Mouse (Mus musculus) forebrain, embryonic 10.5 days (tissue): Measurements from ENCODE around the gene Fut11. TPM values are rescaled to one million over a fixed set of nuclear protein-coding genes. Genes with fewer than 3 reads are reported as not detected.
A peak's percentile ranks its signal among the peaks of the same experiment; 100 is the strongest.
"Not testable (repeated sequence)": the region's sequence is repeated elsewhere in the genome, so short reads cannot be mapped to it uniquely, and the experiment has no call there.

ENCODE experiments used
- DNase-seq: peaks from one replicate; pipeline ENCODE4 v3.0.0-alpha.2; 2017; ENCODE audit warnings: low spot score; ENCODE audit errors: extremely low spot score
- H3K27ac ChIP-seq: fragments of 300-500 bp; sonication (generic); 2 replicates; pipeline ENCODE4 v1.5.1; 2016; ENCODE audit warnings: mild to moderate bottlenecking
- H3K27me3 ChIP-seq: fragments of 300-500 bp; sonication (generic); 2 replicates; pipeline ENCODE4 v1.6.1; 2016; ENCODE audit warnings: mild to moderate bottlenecking; ENCODE audit not compliant: poor library complexity, severe bottlenecking
- H3K36me3 ChIP-seq: fragments of 300-500 bp; sonication (generic); replicated peaks from 2 replicates; pipeline ENCODE4 v1.6.1; 2016; ENCODE audit warnings: mild to moderate bottlenecking, moderate library complexity
- H3K4me1 ChIP-seq: fragments of 300-500 bp; sonication (generic); 2 replicates; pipeline ENCODE4 v1.6.1; 2016
- H3K4me3 ChIP-seq: fragments of 300-500 bp; sonication (generic); 2 replicates; pipeline ENCODE4 v1.5.1; 2016; ENCODE audit warnings: mild to moderate bottlenecking, moderate library complexity
- H3K9me3 ChIP-seq: fragments of 300-500 bp; sonication (generic); 2 replicates; pipeline ENCODE4 v1.6.1; 2016; ENCODE audit warnings: mild to moderate bottlenecking, moderate library complexity
- WGBS: fragments of 180-500 bp; shearing (Covaris S2); methylation state at CpG from one replicate; pipeline ENCODE4 v1.1.7; 2016; 5-methylcytosine and 5-hydroxymethylcytosine counted together
- polyA plus RNA-seq: library from polyadenylated mRNA; unstranded; fragments of >200 nt; fragmentation: Nextera tagmentation; extraction: Ambion mirVana; gene quantifications from 2 replicates; pipeline ENCODE4 v1.2.1, GENCODE M21; 2016

Fut11 gene
- polyA plus RNA-seq, 1 experiment from 2014 or later: 15.7 TPM

DNA sequence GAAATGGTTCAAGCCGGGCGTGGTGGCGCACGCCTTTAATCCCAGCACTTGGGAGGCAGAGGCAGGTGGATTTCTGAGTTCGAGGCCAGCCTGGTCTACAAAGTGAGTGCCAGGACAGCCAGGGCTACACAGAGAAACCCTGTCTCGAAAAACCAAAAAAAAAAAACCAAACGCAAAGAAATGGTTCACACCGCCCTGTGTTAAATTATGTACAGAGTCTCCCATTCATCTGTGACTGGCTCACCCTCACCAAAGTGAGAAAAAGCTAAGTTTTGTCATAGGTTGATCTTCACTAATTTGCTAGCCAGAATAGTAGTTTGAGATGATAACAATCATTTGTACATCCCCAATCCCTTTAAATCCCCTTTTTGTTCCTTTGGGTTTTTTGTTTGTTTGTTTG lies 8.7 kb downstream of the Fut11 start:
- Histone ChIP-seq H3K36me3 (peaks cover 37% of the 10 kb centered on the region), H3K27ac (peak overlapping the region; percentile 97), H3K4me1 (peaks cover 43% of the 10 kb centered on the region), H3K4me3 (peak overlapping the region; percentile 84)
- not testable (repeated sequence) for H3K9me3 ChIP-seq, H3K27me3 ChIP-seq, DNase-seq
- WGBS: 12% methylated on average over 8 of the region's 8 CpGs

DNA sequence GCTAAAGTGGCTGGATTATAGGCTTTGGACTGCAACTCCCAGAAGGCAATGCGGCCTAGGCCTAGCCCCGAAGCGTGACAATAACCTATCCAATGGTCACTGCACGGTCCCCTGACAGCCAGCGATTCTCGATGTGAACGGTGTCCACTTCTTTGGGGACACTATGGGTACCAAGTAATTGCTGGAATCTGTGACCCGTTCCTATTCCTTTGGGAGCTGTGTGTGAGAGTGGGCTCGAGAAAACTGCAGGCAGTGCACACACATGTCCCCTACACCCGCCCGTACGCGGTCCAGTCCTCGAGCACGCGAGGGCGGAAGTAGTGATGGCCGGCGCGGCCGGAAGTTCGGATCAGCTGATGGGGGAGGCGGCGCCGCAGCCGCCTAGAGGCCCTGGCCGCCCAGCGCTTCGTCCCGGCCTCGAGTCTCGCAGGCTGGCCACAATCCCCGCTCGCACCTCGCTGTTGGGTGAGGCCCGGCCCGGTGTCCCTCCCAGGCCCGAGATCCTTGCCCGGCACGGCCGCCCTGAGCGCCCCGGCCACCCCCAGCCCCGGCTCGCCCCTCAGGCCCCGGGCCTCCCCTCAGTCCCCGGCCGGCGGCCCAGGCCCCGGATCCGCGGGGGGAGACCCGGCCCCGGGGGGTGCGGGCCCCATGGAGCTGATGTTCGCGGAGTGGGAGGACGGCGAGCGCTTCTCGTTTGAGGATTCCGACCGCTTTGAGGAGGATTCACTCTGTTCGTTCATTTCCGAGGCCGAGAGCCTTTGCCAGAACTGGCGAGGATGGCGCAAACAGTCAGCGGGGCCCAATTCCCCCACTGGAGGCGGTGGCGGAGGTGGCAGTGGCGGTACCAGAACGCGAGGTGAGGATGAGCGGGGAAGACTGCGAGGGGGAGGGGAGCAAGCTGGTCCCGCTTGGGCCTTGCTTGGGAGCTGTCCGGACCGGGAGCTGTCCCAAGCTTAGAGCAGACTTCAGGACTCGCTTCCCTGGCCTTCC lies 12.7 kb downstream of the Fut11 start, which contains the start of gene Zswim8:
TSS of gene Zswim8 (plus strand) at position 352 of the 990 bp plus-strand sequence.
- peaks cover 36% of the 10 kb centered on the region for H3K4me1 ChIP-seq
- H3K27me3 ChIP-seq: no peaks in the 10 kb centered on the region
- H3K9me3 ChIP-seq: no peaks in the 10 kb centered on the region
- under 1% methylated on average over 80 of the region's 80 CpGs for WGBS
- peak within 1 kb of the TSS; percentile 94 for H3K27ac ChIP-seq
- DNase-seq: peak; percentile 91
- peaks cover 46% of the 10 kb centered on the region for H3K36me3 ChIP-seq
- peak within 1 kb of the TSS; percentile 100 for H3K4me3 ChIP-seq

DNA sequence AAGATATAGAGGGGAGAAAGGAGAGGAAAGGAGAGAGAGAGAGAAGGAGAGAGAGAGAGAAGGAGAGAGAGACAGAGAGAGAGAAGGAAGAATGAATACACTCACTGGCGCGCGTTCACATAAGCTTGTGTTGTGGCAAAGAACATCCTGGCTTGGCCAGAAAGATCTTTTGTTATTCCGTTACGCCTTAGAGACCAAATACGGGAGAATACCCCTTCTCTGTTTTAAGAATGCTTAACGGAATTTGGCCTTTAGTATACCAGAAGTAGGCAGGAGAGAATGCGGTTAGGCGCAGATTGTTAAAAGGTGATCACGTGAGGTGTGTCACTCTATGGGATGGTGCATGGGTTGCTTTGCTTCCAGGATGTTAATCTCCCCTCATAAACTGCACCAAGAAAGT lies 13.5 kb downstream of the Fut11 start:
- H3K27ac ChIP-seq: peak overlapping the region; percentile 94
- peaks cover 53% of the 10 kb centered on the region for H3K36me3 ChIP-seq
- H3K9me3 ChIP-seq: no peaks in the 10 kb centered on the region
- DNase-seq: no peak
- H3K4me1 ChIP-seq: peaks cover 36% of the 10 kb centered on the region
- 14% methylated on average over 10 of the region's 10 CpGs for WGBS
- H3K27me3 ChIP-seq: no peaks in the 10 kb centered on the region
- H3K4me3 ChIP-seq: peak overlapping the region; percentile 100

DNA sequence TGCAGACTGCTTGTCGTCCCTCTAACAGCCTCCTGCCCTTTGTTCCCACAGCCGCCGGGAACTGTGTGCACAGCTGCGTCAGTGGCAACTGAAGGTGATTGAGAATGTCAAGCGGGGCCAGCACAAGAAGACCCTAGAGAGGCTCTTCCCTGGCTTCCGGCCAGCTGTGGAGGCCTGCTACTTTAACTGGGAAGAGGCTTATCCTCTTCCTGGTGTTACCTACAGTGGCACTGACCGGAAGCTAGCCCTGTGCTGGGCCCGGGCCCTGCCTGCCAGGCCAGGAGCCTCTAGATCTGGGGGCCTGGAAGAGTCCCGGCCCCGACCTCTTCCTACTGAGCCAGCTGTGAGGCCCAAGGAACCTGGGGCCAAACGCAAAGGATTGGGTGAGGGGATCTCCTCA lies 19.1 kb downstream of the Fut11 start:
- peaks cover 11% of the 10 kb centered on the region for H3K4me1 ChIP-seq
- DNase-seq: no peak
- H3K27me3 ChIP-seq: no peaks in the 10 kb centered on the region
- H3K27ac ChIP-seq: no peak overlapping the region
- no peak overlapping the region for H3K4me3 ChIP-seq
- H3K9me3 ChIP-seq: no peaks in the 10 kb centered on the region
- 86% methylated on average over 11 of the region's 11 CpGs for WGBS
- H3K36me3 ChIP-seq: peaks cover 91% of the 10 kb centered on the region

DNA sequence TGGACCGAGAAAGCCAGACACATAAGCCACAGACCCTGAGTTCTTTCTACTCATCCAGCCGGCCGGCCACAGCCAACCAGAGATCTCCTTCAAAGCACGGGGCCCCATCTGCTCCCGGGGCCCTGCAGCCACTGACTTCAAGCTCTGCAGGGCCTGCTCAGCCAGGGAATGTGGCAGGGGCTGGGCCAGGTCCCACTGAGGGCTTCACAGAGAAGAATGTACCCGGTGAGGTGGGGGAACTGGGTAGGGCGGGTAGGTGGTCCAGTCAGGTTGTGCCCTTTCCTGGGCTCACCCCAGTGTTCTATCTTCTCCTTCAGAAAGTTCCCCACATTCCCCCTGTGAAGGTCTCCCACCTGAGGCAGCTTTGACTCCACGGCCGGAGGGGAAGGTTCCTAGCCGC lies 23.7 kb downstream of the Fut11 start:
- Histone ChIP-seq H3K4me3 (no peak overlapping the region), H3K27ac (no peak overlapping the region), H3K27me3 (no peaks in the 10 kb centered on the region), H3K36me3 (peaks cover 100% of the 10 kb centered on the region), H3K9me3 (no peaks in the 10 kb centered on the region), H3K4me1 (no peaks in the 10 kb centered on the region)
- 92% methylated on average over 10 of the region's 10 CpGs for WGBS
- no peak for DNase-seq

DNA sequence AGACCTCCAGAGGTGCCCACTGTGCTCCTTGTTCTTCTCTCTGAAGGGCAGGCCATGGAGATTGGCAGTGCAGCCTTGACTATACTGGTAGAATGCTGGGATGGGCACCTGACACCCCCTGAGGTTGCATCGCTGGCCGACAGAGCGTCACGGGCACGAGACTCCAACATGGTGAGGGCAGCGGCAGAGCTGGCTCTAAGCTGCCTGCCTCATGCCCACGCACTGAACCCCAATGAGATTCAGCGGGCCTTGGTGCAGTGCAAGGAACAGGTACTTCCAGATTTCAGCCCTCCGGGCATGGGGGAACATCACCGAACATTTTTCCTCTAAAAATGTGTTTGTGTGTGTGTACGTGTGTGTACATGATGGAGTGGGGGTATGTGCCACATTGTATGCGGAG lies 25.0 kb downstream of the Fut11 start:
- Histone ChIP-seq H3K9me3 (no peaks in the 10 kb centered on the region), H3K27ac (no peak overlapping the region), H3K27me3 (no peaks in the 10 kb centered on the region), H3K4me1 (no peaks in the 10 kb centered on the region), H3K36me3 (peaks cover 100% of the 10 kb centered on the region), H3K4me3 (no peak overlapping the region)
- 95% methylated on average over 12 of the region's 12 CpGs for WGBS
- DNase-seq: no peak

DNA sequence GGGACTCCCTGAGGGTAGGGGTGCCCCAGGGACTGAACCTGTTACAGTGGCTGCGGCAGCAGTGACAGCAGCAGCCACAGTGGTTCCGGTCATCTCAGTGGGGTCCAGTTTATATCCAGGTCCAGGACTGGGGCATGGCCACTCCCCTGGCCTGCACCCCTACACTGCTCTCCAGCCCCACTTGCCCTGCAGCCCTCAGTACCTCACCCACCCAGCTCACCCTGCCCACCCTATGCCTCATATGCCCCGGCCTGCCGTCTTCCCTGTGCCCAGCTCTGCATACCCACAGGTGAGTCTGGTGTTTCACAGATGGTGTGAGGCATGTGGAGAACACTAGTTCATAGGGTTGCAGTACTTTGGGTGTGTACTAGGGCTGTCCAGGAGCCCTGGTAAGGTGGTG lies 26.6 kb downstream of the Fut11 start:
- WGBS: 93% methylated on average over 4 of the region's 4 CpGs
- H3K36me3 ChIP-seq: peaks cover 99% of the 10 kb centered on the region
- H3K27ac ChIP-seq: no peak overlapping the region
- no peak for DNase-seq
- no peak overlapping the region for H3K4me3 ChIP-seq
- no peaks in the 10 kb centered on the region for H3K27me3 ChIP-seq
- no peaks in the 10 kb centered on the region for H3K4me1 ChIP-seq
- H3K9me3 ChIP-seq: no peaks in the 10 kb centered on the region

DNA sequence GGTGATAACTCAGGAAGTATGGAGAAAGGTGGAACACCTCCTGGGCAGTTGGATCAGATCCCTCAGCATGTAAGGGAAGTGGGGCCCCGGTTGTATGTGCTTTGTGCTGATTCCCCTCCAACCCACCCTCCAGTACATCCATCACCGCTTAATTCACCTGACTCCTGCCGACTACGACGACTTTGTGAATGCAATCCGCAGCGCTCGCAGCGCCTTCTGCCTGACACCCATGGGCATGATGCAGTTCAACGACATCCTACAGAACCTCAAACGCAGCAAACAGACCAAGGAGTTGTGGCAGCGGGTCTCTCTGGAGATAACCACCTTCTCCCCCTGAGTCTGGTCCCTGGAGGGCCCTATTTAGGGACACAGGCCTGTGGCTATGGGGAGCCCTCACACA lies 28.2 kb downstream of the Fut11 start:
- no peak overlapping the region for H3K27ac ChIP-seq
- no peaks in the 10 kb centered on the region for H3K27me3 ChIP-seq
- H3K9me3 ChIP-seq: no peaks in the 10 kb centered on the region
- 96% methylated on average over 12 of the region's 12 CpGs for WGBS
- H3K4me1 ChIP-seq: no peaks in the 10 kb centered on the region
- H3K4me3 ChIP-seq: no peak overlapping the region
- peaks cover 99% of the 10 kb centered on the region for H3K36me3 ChIP-seq
- no peak for DNase-seq

DNA sequence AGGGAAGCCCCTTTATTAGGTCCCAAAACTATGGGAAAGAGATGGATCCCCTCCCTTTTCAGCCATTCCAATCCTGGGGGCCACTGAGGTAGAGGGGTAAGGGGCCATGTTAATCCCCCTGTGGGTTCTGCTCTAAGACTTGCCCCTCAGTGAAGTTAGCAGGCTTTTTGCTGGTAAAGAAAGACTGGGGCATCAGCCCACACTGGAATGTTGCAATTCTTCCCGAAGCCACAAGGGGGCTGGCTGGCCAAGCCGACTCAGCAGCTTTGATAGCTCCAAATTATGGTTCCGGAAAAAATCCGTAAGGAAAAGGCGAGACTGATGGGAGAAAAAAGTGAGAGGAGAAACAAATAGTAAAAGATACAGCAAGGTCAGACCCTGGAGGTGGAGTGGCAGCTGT lies 29.3 kb downstream of the Fut11 start:
- H3K4me1 ChIP-seq: no peaks in the 10 kb centered on the region
- H3K27me3 ChIP-seq: no peaks in the 10 kb centered on the region
- WGBS: 43% methylated on average over 5 of the region's 5 CpGs
- peaks cover 99% of the 10 kb centered on the region for H3K36me3 ChIP-seq
- no peak overlapping the region for H3K27ac ChIP-seq
- no peaks in the 10 kb centered on the region for H3K9me3 ChIP-seq
- peak; percentile 52 for DNase-seq
- no peak overlapping the region for H3K4me3 ChIP-seq

DNA sequence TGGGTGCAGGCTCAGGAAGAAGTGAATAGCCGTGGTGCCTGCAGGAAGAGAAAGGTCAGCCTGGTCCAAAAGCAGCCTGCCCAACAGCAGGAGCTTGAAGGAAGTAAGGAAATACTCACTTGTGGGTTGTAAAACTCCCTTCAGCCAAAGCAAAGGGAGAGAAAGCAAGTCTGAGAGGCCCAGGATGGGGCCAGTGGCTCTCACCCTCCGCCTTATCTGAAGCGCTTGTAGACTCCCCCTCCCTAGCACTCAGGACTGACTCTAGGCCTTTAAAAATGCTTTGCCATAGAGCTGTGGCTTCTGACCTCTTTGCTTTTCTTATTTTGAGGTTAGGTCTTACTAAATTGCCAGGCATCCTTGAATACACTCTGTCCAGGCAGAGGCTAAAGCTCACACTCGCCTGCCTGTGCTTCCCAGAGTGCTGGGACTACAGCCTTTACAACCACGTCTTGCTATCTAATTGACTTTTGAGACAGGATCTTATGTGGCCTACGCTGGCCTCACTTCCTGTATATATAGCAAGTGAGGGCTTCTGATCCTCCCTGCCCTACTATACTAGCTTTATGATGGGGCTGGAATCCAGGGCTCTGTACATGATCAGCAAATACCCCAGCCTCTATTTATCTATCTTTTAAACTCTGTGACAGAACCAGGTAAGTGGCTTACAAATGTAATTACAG lies 31.0 kb downstream of the Fut11 start:
- Histone ChIP-seq H3K36me3 (peaks cover 99% of the 10 kb centered on the region), H3K27ac (no peak overlapping the region), H3K4me3 (no peak overlapping the region), H3K4me1 (no peaks in the 10 kb centered on the region), H3K27me3 (no peaks in the 10 kb centered on the region), H3K9me3 (no peaks in the 10 kb centered on the region)
- WGBS: 89% methylated on average over 6 of the region's 6 CpGs
- no peak for DNase-seq

DNA sequence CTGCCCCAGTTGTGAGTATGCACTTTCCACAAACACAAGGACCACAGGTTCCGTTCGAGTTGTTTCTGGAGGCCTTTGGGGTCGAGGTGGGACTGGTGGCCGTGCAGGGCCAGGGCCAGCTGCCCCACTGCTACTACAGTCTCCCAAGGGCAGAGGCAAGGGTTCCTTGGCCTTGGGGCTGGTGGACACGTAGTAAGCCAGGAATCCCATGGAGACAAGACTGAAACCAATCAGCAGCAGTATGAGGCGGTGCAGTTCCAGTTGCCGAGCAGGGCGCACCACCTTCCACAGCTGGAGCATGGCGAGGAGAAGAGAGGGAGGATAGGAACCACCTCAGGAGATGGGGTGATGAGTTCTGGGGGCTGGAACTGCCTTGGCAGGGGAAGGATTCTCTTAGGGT lies 35.1 kb downstream of the Fut11 start:
- H3K27me3 ChIP-seq: no peaks in the 10 kb centered on the region
- H3K4me1 ChIP-seq: peaks cover 18% of the 10 kb centered on the region
- H3K27ac ChIP-seq: no peak overlapping the region
- peaks cover 77% of the 10 kb centered on the region for H3K36me3 ChIP-seq
- WGBS: 94% methylated on average over 9 of the region's 9 CpGs
- DNase-seq: no peak
- H3K4me3 ChIP-seq: no peak overlapping the region
- H3K9me3 ChIP-seq: no peaks in the 10 kb centered on the region

DNA sequence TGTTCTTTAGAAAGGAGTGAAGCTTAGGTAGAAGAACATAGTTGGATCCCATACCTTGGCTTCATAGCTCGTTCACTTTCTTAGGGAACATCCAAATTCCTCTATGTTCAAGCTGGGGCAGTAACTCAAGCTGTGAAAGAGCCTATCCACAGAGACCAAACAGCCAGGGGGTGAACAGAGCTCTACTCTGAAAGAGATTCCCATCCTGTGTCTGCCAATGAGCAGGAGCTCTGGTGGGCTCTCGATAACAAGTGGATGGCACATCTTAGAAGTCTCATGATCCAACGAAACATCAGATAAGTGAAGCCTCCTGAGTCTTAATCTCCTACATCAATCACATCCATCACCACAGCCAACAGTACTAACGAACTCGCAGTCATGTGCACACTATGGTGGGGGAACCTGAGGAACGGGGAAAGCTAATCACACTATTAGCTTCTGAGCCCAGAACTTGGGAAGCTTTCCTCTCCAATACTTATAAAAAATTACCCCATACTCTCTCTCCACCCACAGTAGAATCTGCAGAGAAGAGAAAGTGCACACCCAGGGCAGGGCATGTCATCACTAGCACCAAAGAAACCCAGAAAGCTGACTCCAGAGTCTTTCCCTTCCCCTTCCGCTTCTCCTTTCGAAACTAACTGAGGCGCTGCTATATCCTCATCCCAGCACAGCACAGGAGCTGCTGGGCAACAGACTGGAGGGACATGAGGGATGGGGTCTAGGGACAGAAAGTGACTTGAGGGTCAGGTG lies 36.3 kb downstream of the Fut11 start:
- 92% methylated on average over 9 of the region's 9 CpGs for WGBS
- Histone ChIP-seq H3K36me3 (peaks cover 76% of the 10 kb centered on the region), H3K4me1 (peaks cover 25% of the 10 kb centered on the region), H3K27me3 (no peaks in the 10 kb centered on the region), H3K9me3 (no peaks in the 10 kb centered on the region), H3K4me3 (no peak overlapping the region), H3K27ac (no peak overlapping the region)
- no peak for DNase-seq
